Mouse (Mus musculus): Measurements from ENCODE around the gene Sdcbp2.

Gene Sdcbp2

DNA sequence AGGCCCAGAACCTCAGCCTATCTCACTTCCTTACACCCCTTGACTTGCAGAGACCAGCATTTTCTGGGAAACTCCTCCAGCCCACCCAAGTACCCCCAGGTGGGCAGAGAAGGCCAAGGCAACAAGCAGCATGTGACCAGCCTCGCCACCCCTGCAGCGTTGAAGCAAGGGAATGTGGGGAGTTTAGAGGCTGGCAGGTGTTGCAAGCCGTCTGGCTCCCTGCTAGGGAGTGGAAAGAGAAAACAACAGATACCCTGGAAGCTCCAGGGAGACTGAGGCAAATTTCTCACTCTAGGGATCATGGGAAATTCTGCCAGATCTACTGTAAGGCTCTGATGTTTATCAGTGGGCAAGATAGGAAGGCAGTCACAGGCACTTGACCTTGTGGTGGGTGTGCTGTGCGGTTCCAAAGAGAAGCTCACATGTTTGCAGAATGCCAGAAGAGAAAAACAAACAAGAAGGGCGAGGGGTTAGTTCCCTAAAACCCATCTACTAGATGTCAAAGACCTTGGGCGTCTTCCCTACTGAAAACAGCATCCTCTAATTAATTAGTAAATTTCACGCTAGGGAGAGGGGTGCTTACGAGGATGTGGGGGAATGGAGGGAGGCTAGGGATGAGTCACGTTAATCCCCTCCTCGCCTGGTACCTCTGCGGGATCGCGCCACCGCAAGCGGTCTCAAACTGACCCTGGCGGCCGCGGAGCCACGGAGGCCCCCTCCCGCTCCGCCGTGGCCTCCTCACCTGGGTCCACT, 59.2 kb downstream of the Sdcbp2 start:
- no peak for DNase-seq (ENCODE audit: low spot score in 2 of 2)

DNA sequence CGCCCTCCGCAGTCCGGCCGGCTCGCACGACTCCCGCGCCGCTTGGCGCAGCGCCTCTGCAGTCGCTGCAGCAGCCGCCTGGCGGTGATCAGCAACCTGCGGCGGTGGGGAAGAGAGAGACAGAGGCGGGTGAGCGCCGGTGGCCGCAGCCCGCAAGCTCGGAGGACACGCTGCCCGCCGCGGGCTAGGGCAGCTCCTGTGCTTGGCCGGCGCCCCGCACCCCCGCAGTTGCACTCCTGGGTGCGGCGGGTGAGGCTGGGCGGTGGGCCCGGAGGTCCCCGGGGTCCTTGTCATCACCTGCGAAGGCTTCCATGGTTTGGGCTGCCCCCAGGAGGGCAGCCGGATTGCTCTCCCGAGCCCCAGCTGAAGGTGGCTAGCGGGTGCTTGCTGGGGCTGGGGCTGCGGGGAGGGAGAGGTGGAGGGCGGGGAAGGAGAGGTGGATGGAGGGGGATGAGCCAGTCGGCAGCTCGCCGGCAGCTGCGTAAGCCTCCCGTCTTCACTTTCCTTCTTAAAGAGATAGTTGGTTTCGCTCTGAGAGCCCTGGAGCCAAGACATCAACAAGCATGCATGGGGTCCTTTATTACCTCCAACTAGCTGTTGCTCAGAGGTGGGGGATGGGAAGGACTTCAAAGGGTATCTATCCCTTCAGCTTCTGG, 59.9 kb downstream of the Sdcbp2 start, which contains the start of gene Snph:
Snph (minus strand) TSS at position 435 of the 656 bp plus-strand sequence.
- peak; percentile 42 to 59 for DNase-seq (ENCODE audit: low spot score in 2 of 2)

- no peak for DNase-seq (ENCODE audit: low spot score in 2 of 2)
Observed at GRCm38 (mm10) chr2:151632982-151633381, 60.6 kb downstream of the Sdcbp2 start.

GRCm38 (mm10) chr2:151634903-151635302, 62.5 kb downstream of the Sdcbp2 start:
- DNase-seq (ENCODE audit: low spot score in 2 of 2): no peak

DNA sequence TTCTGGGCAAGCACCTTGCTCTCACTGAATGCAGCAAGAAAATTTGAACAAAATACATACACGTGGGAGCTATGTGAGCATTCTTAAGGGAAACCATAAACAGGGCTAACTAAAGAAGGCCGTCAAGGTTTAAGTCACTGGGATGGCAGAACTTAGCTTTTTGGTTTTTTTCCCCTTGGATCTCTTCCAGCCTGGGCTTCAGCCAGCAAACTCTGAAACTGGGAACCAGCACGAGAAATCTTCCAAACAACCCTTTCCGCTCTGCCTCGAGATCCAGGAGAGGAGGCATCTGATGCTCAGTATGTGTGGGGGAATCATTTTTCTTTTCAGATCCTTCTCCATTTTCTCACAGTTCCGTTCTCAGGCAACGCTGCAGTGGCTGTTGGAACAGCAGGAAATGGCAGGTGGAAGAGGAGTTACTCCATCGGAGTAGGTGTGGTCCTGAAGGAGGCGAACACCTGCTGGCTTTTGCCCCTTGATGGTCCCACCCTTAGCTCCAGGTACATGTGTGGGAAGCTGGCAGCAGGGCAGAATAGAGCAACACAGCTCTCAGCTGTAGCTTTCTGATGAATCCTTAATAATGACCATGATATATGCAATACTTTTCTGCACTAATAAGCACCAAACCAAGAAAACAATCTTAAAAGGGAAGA, 63.1 kb downstream of the Sdcbp2 start:
- peak in 1 of 2 experiments; percentile 22 for DNase-seq (ENCODE audit: low spot score in 2 of 2)

DNA sequence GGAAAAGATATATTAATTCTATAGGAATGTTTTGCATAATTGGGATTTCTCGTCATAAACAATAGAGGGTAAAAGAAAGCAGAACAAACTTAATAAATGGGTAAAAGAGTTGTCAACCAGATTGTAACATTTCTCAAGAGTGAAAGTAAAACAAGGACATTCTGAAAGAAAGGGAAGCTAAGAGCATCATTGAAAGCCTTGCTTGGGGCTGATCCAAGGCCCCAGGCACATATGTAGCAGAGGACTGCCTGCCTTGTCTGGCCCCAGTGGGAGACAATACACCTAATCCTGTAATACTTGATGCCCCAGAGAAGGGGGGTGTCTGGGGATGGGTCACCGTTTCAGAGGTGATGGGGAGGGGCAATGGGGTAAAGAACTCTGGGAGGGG, 63.6 kb downstream of the Sdcbp2 start:
- no peak for DNase-seq (ENCODE audit: low spot score in 2 of 2)
